Mouse (Mus musculus) limb, embryonic 10.5 days (tissue): ENCODE measurements around the gene Plcb4. TPM values are rescaled to one million over a fixed set of nuclear protein-coding genes. Genes with fewer than 3 reads are reported as not detected.

Source experiments
- DNase-seq: peaks from one replicate; pipeline ENCODE4 v3.0.0-alpha.2; 2017; ENCODE audit warnings: low spot score
- H3K27ac ChIP-seq: fragments of 300-500 bp; sonication (generic); 2 replicates; pipeline ENCODE4 v1.5.1; 2016; ENCODE audit warnings: mild to moderate bottlenecking
- H3K27me3 ChIP-seq: fragments of 300-500 bp; sonication (generic); 2 replicates; pipeline ENCODE4 v1.6.1; 2016; ENCODE audit warnings: low read depth, mild to moderate bottlenecking; ENCODE audit not compliant: poor library complexity, severe bottlenecking
- H3K36me3 ChIP-seq: fragments of 300-500 bp; sonication (generic); 2 replicates; pipeline ENCODE4 v1.6.1; 2016; ENCODE audit warnings: mild to moderate bottlenecking, moderate library complexity
- H3K4me1 ChIP-seq: fragments of 300-500 bp; sonication (generic); 2 replicates; pipeline ENCODE4 v1.6.1; 2016
- H3K4me3 ChIP-seq: fragments of 300-500 bp; sonication (generic); 2 replicates; pipeline ENCODE4 v1.5.1; 2016; ENCODE audit warnings: mild to moderate bottlenecking, moderate library complexity
- H3K9me3 ChIP-seq: fragments of 300-500 bp; sonication (generic); replicated peaks from 2 replicates; pipeline ENCODE4 v1.6.1; 2016; ENCODE audit warnings: mild to moderate bottlenecking
- WGBS: fragments of 180-500 bp; shearing (Covaris S2); methylation state at CpG from one replicate; pipeline ENCODE4 v1.1.7; 2016; 5-methylcytosine and 5-hydroxymethylcytosine counted together
- polyA plus RNA-seq: library from polyadenylated mRNA; unstranded; fragments of >200 nt; fragmentation: Nextera tagmentation; extraction: Ambion mirVana; gene quantifications from 2 replicates; pipeline ENCODE4 v1.2.1, GENCODE M21; 2016

Plcb4 gene
- polyA plus RNA-seq, 1 experiment from 2014 or later: 10.7 TPM

DNA sequence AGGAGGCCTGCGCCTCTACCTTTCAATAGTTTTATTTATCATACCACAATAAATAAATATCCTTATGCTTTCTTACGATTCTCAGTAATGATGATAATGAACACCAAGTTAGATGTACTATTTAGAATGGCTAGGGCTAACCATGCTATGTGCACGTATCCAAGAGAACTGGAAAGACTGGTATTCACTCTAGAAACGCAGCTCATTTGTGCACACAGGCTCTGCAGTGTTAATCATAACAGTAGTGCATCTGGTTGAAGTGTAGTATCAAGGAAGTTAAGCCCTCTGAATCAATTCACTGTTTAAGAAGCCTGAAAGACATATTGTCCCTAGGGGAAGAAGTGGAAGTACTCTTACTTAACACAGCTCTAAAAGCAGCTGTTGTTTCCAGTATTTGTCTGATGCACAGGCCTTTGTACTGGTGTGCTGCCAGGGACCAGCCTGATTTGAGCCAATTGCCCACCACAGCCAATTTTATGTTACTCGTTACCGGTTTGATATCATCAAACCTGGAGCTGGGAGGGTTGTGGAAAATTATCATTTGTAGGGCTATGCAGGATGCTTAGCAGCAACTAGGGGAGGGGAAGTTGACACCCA, 100.8 kb downstream of the Plcb4 start:
- Histone ChIP-seq H3K4me3 (no peak overlapping the region), H3K27ac (no peak overlapping the region), H3K9me3 (no peaks in the 10 kb centered on the region), H3K27me3 (no peaks in the 10 kb centered on the region), H3K4me1 (no peaks in the 10 kb centered on the region), H3K36me3 (no peaks in the 10 kb centered on the region)
- DNase-seq: no peak
- 87% methylated on average over 6 of the region's 6 CpGs for WGBS

DNA sequence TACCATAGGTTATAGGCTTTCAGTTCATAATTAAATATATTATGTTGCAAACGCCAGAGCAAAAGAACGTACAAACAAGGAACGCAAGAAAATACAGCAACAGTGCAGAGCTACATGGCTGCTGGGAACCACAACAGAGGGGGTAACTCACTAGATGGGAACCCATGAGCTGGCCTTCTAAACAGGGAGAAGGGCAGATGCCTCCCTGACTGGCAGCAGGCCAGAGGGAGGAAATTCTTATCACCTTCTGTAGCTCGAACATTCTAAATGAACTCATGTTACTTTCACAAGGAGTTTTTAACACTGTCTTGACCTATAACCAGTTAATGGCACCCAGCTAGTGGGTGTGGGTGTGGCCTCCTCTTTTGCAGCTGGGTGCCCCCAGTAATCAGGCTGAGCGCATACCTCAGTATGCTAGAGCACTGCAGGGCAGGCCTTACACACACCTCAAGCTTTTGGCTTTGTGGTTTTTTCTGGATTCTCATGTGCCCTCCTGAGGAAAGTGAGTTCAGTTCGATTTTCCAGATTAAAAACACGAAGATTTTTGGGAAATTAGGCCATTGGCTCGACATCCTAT, 102.5 kb downstream of the Plcb4 start:
- Histone ChIP-seq H3K27ac (no peak overlapping the region), H3K4me1 (peaks cover 3% of the 10 kb centered on the region), H3K36me3 (no peaks in the 10 kb centered on the region), H3K9me3 (no peaks in the 10 kb centered on the region), H3K4me3 (no peak overlapping the region), H3K27me3 (no peaks in the 10 kb centered on the region)
- no peak for DNase-seq
- whole genome bisulfite sequencing: 85% methylated on average over 8 of the region's 8 CpGs

DNA sequence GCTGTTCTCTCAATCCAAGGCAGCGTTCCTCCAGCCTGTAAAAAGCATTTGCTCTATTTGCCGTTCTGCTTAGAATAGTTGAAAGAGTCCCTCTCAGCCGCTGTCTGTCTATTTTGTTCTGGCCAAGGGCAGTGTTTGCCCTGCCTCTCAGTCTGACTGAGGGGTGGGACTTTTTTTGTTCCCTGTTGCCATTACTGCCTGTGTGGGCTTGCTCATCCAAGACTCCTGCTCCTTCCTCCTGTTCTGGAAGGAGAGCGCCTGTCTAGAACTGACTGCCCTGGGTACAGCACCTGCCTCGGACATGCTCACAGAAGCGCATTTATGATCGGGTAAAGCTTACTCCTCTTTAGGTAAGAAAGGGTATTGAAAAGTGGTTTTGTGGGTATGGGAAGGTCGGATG, 105.9 kb downstream of the Plcb4 start:
- no peaks in the 10 kb centered on the region for H3K9me3 ChIP-seq
- no peak overlapping the region for H3K27ac ChIP-seq
- 81% methylated on average over 8 of the region's 8 CpGs for whole genome bisulfite sequencing
- H3K4me3 ChIP-seq: no peak overlapping the region
- H3K36me3 ChIP-seq: no peaks in the 10 kb centered on the region
- DNase-seq: no peak
- peaks cover 22% of the 10 kb centered on the region for H3K4me1 ChIP-seq
- H3K27me3 ChIP-seq: no peaks in the 10 kb centered on the region

DNA sequence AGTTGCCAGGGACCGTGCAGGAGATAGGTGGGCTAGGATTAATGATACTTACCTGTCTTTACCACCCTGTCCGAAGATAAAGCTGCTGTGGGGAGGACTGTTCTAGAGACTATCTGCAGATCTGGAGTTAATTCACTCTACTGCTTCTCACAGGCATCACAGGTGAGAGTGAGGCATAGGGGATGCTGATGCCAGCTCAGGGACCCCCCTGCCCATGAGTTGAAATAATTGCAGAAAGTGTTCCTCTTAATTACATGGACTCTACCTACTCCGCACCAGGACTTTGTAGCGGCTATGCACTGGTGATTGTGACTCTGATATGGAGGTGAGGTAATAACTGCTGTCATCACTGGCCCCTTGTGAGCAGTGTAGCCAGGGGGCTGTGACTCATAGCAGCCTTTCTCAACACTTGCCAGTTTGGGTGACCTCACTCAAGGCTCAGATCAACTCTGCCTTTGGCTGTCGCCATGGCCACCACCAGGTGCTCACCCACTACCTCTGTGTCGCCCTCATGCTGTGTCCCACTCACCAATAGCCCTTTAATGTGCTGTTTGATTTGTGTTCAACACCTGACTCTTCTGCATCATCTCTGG, 107.8 kb downstream of the Plcb4 start:
- H3K4me3 ChIP-seq: no peak overlapping the region
- peaks cover 28% of the 10 kb centered on the region for H3K4me1 ChIP-seq
- 77% methylated on average over 6 of the region's 6 CpGs for WGBS
- no peaks in the 10 kb centered on the region for H3K36me3 ChIP-seq
- DNase-seq: no peak
- no peaks in the 10 kb centered on the region for H3K9me3 ChIP-seq
- no peak overlapping the region; the same call in 1 of the 2 replicates for H3K27ac ChIP-seq
- no peaks in the 10 kb centered on the region for H3K27me3 ChIP-seq

DNA sequence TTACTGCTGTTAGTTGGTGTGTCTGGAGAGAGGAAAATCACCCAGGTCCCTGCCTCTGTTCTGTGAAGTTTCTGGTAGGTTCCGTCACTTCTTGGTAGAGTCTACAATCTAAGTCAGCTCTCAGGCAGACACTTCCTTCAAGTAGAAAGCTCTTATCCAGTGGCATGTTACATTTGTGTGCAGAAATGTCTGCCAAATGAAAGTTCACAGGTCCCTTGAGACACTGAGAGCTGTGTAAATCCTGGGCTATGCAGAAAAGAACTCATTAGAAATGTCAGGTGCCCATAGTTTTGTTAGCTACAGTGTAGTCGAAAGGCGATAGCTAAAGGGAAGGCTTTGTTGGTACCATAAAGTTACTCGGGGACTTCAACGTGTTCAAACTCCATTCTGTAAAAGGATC, 108.7 kb downstream of the Plcb4 start:
- Histone ChIP-seq H3K4me1 (peaks cover 28% of the 10 kb centered on the region), H3K9me3 (no peaks in the 10 kb centered on the region), H3K27me3 (no peaks in the 10 kb centered on the region), H3K27ac (no peak overlapping the region), H3K36me3 (no peaks in the 10 kb centered on the region), H3K4me3 (no peak overlapping the region)
- WGBS: 87% methylated on average over 5 of the region's 5 CpGs
- no peak for DNase-seq

DNA sequence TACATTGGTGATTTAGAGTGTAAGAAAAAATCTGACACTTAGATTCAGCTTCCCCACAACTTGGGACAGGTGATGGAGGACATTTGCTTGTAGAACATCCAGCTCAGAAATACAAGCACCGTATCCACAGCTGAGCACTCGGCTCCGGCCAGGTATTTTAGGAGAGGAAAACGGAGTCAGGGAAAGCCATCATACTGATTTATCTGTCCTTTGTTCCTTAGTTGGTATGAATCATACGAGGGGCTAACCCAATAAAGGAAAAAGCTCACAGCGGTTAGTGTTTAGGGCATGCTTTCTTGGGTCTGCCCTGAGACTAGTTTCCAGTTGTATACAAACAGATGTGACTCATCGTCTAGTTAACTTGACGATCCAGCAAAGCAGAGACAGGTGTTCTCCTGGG, 110.9 kb downstream of the Plcb4 start:
- Histone ChIP-seq H3K27ac (no peak overlapping the region), H3K9me3 (no peaks in the 10 kb centered on the region), H3K36me3 (no peaks in the 10 kb centered on the region), H3K27me3 (no peaks in the 10 kb centered on the region), H3K4me3 (no peak overlapping the region), H3K4me1 (peaks cover 41% of the 10 kb centered on the region)
- no peak for DNase-seq
- WGBS: 84% methylated on average over 8 of the region's 8 CpGs

DNA sequence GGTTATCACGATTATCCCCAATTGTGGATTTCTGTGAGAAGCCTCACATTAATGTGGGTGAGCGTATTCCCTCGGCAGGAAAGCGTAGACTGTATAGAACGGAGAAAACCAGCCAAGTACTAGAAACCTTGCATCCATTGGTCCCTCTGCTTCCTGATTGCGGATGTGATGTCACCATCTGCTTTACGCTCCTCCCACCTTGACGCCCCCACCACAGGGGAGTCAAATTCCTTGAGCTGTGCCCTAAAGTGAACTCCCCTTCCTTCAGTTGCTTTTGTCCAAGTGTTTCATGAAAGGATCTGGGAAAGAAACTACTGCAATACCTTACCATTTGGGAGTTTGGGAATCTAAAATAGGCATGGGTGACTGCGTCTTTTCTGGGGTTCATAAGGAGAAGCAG, 111.4 kb downstream of the Plcb4 start:
- 93% methylated on average over 9 of the region's 9 CpGs for WGBS
- H3K4me3 ChIP-seq: no peak overlapping the region
- no peaks in the 10 kb centered on the region for H3K27me3 ChIP-seq
- H3K27ac ChIP-seq: no peak overlapping the region
- H3K4me1 ChIP-seq: peaks cover 41% of the 10 kb centered on the region
- no peak for DNase-seq
- no peaks in the 10 kb centered on the region for H3K36me3 ChIP-seq
- H3K9me3 ChIP-seq: no peaks in the 10 kb centered on the region

DNA sequence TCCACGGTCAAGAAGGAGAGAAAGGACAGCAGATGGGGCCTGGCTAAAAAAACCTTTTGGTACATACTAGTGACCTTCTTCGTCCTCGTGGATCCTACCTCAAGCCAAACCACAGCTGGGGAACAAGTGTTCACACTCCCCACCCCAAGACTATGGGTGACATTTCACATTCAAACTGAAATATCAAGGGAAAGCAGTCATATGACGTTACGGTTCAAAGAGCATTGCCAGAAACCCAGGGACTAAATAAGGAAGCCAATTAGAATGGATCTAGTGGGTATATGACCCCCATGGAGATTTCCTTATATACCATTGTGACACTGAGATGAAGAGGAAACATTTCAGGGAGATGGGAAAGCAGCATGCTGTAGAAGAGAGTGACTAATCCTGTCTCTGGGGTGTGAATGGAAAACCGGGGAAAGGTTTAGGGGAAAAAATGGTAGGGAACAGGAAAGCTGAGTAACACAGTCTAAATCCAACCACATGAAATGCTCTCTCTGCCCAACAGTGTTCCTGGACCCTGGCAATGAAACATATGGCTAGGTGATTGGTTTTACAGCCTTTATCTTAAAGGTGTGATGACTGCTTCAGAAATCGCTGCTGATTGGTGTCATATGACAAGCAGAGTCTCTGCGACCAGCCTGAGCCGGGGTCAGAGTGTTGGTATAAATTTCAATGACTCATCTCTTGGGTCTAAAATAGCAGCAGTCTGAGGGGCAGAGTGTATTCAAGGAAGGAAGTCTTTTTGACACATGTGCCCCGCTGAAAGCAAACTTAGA, 114.6 kb downstream of the Plcb4 start:
- Histone ChIP-seq H3K4me3 (no peak overlapping the region), H3K36me3 (no peaks in the 10 kb centered on the region), H3K9me3 (no peaks in the 10 kb centered on the region), H3K27me3 (no peaks in the 10 kb centered on the region), H3K4me1 (peaks cover 20% of the 10 kb centered on the region), H3K27ac (no peak overlapping the region)
- 41% methylated on average over 10 of the region's 10 CpGs for WGBS
- no peak for DNase-seq

DNA sequence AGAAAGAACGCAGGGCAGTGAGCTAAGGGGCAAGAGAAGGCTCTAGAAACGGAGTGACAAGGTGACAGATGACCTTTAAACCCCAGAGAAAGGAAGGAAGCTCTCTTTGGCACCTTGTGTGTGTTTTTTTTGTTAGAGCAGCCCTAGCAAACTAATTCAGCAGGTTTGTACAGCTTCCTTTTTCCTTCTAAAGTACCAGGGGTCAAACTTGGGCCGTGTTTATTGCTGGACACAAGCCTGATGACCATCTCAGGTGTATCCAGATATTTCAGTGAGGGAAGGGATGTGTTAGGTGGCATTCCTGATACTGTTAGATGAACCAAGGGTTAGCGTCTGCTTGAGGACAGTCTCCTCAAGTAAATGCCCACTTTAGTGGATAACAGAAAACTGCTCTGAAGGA, 116.2 kb downstream of the Plcb4 start:
- DNase-seq: no peak
- Histone ChIP-seq H3K36me3 (no peaks in the 10 kb centered on the region), H3K27ac (no peak overlapping the region), H3K9me3 (no peaks in the 10 kb centered on the region), H3K27me3 (no peaks in the 10 kb centered on the region), H3K4me1 (peaks cover 16% of the 10 kb centered on the region), H3K4me3 (no peak overlapping the region)
- WGBS: 61% methylated on average over 4 of the region's 4 CpGs

DNA sequence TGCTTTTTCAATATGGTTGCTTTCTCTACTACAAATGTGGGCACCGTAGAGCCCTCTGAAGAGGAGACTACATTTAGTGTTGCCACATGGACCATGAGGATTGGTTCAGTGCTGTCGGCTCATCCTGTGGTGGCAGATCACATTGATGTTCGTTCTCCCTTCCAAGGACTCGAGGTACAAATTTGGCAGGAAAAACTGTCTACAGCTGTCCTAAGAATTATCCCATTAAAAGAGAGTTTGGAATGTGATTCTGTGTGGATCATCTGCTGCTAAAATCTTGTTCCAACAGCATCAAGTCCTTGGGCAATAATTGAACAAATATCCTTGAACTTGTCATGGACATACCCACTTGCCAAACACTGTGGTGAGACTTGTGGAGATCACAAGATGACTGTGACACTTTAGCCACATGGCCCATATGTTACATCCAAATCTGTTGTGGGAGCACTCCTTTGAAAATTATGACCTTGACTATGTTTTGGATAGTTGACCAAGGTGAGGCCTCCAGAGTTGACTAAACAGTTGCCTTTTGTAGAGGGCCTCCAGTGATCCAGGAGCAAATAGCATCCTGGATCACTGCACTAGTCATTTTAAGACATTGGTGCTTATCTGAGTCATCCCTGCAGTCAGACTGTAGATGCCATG, 117.4 kb downstream of the Plcb4 start:
- no peak overlapping the region for H3K4me3 ChIP-seq
- peaks cover 12% of the 10 kb centered on the region for H3K4me1 ChIP-seq
- H3K36me3 ChIP-seq: no peaks in the 10 kb centered on the region
- H3K9me3 ChIP-seq: no peaks in the 10 kb centered on the region
- H3K27ac ChIP-seq: no peak overlapping the region
- no peaks in the 10 kb centered on the region for H3K27me3 ChIP-seq
- no peak for DNase-seq
- WGBS: 94% methylated on average over 4 of the region's 4 CpGs

DNA sequence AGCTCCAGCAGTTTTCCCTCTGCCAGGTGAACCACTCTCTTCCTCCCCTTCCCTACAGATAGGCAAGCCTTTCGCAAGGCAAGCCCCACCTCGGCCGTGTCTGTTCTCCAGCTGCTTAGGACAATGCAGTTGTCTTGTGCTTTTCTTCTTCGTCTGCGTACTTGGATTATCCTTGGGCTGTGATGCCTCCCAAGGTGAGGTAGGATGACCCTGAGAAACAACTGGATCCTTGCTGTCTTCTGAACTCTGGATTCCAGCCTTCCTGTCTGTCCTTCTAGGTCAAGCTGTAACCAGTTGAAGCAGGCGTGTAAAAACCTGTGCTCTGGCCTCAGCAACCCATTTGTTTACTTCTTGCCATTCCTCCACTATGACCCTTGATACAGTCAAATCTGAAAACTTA, 122.6 kb downstream of the Plcb4 start:
- no peaks in the 10 kb centered on the region for H3K9me3 ChIP-seq
- H3K27me3 ChIP-seq: no peaks in the 10 kb centered on the region
- DNase-seq: no peak
- no peak overlapping the region for H3K4me3 ChIP-seq
- H3K27ac ChIP-seq: no peak overlapping the region
- 86% methylated on average over 6 of the region's 6 CpGs for WGBS
- H3K4me1 ChIP-seq: peaks cover 3% of the 10 kb centered on the region; the same call in 1 of the 2 replicates
- no peaks in the 10 kb centered on the region for H3K36me3 ChIP-seq

DNA sequence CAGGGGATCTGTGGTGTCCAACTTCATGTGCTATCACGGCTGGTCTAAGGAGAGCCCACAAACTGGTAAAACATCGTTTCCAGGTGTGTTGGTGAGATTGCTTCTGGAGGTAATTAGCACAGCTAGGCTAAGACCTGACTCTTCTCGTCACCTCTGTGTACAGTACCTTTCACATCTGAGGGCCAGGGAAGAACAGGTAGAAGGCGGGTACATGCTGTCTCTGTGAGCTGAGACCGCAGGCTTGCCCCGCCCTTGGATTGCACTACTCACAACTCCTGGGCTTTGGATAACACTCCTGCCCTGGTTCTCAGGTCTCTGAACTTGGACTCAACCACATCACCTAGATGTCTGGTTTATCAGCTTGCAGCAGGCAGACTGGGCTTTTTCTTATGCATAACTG, 128.6 kb downstream of the Plcb4 start:
- Histone ChIP-seq H3K27me3 (no peaks in the 10 kb centered on the region), H3K36me3 (no peaks in the 10 kb centered on the region), H3K4me1 (peaks cover 3% of the 10 kb centered on the region; the same call in 1 of the 2 replicates), H3K9me3 (no peaks in the 10 kb centered on the region), H3K27ac (no peak overlapping the region), H3K4me3 (no peak overlapping the region)
- DNase-seq: no peak
- 88% methylated on average over 6 of the region's 6 CpGs for WGBS

DNA sequence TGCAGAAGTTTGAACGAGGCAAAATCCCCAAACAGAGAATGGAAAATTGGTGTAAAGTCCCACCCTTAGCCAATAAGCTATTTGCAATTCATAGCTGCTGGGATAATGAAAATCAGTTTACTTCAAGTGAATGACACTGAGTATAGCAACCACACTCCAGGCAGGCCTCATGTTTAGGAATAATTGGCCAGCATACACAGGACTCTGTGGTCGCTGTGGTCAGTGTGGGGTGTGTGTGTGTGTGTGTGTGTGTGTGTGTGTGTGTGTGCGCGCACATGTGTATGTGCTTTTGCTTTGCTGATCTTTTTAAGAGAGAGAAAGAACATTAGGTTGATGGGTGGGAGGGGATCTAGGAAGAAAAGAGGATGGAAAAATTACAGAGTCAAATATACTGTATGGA, 134.1 kb downstream of the Plcb4 start:
- no peaks in the 10 kb centered on the region for H3K27me3 ChIP-seq

More for the DNA sequence above, 134.1 kb downstream of the Plcb4 start:
- WGBS: 90% methylated on average over 4 of the region's 4 CpGs
- no peaks in the 10 kb centered on the region for H3K9me3 ChIP-seq
- no peaks in the 10 kb centered on the region for H3K36me3 ChIP-seq
- peaks cover 3% of the 10 kb centered on the region for H3K4me1 ChIP-seq
- no peak overlapping the region for H3K27ac ChIP-seq
- H3K4me3 ChIP-seq: no peak overlapping the region
- DNase-seq: no peak
